Mouse (Mus musculus): ENCODE results near the gene Cmtr1.
"Not testable (repeated sequence)": the region's sequence is repeated elsewhere in the genome, so short reads cannot be mapped to it uniquely, and the experiment has no call there.

Gene Cmtr1

DNA sequence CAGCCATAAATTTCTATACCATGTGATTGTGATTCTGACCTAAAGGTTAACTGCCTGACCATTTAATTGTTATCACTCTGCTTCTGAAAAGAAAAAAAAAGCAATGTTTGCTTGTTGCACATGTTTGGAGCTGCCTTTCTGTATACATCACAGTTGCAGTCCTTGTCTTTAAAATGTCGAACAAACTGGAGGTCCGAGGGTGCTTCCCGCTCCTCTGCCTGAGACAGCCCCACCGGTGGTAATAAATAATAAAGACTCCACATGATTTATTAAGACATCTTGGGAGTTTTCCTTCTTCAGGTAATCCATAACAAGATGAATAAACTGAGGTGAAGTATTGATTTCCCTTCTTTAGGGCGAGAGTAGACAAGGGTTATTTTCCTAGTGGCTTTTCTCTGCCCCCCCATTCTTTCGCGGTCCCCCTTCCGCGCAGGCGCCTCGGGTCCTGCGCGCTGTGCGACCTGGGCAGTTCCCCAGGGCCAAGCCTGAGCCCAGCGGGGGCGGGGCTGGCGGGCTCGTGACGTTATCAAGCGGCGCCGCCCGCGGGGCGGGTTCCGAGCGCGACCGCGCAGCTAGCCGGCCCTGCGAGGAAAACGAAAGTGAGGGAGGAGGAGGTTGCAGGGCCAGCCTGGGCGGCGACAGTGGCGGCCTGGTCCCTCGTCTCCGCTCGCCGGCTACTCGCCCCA is at the start of gene Cmtr1:
Cmtr1 (plus strand) TSS at position 520 of the 686 bp plus-strand sequence.
- DNase-seq (ENCODE audit: extremely low spot score, low read depth, low spot score) = peak; percentile 73

DNA sequence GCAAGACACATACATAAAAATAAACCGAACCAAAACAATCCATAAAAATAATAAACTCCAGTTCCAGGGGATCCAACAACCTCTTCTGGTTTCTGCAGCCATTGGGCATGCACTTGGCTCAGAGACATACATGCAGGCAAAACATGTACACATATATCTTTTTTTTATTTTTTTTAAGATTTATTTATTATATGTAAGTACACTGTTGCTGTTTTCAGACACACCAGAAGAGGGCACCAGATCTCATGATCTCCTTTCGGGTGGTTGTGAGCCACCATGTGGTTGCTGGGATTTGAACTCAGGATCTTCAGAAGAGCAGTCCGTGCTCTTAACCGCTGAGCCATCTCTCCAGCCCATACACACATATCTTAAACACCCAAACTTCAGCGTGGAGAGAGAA is 46.9 kb upstream of the Cmtr1 start:
- not testable (repeated sequence) for DNase-seq (ENCODE audit: extremely low spot score, low read depth, low spot score)

DNA sequence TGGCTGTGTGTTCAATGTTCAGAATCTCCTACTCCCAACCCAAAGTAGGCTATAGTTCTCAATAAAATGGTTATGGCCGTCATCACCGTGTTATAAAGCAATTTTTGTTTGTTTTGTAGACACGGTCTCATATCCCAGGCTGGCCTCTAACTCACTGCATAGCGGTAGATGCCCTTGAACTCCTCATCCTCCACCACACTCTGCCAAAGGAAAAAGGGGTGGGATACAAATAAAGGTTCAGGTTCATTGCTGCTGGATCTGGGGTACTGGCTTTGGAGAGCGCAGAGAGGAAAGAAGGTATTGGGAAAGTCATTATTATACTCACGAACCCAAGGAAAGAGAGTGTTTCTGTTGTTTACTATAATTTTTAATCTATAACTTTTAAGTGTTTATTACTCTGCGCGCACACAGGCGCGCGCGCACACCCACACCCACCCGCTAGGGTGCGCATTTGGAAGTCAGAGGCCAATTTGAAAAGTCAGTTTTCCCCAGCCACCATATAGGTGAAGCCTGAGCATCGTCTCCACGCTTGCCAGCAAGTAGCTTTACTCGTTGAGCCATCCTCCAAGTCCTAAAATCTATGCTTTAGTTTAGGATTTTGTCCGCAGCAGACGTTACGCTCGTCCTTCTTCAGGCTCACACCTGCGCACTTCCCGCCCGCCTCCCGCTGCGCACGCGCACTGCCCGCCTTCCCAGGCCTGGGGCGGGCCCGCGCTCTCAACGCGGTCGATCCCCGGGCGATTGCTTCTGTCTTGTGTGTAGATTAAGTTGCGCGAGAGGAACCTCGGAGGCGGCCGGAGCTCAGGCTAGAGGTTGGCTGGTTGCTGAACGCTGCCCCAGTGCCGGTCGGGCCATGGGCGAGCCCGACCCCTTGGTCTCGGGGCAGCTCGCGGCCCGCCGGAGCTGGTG is 46.0 kb upstream of the Cmtr1 start, which contains the start of the genes Rnf8 and Gm28043:
Rnf8 (plus strand) TSS at position 676 of the 909 bp plus-strand sequence.
Gm28043 (plus strand) TSS at position 762 of the 909 bp plus-strand sequence.
- DNase-seq (ENCODE audit: extremely low spot score, low read depth, low spot score) = peak; percentile 92

DNA sequence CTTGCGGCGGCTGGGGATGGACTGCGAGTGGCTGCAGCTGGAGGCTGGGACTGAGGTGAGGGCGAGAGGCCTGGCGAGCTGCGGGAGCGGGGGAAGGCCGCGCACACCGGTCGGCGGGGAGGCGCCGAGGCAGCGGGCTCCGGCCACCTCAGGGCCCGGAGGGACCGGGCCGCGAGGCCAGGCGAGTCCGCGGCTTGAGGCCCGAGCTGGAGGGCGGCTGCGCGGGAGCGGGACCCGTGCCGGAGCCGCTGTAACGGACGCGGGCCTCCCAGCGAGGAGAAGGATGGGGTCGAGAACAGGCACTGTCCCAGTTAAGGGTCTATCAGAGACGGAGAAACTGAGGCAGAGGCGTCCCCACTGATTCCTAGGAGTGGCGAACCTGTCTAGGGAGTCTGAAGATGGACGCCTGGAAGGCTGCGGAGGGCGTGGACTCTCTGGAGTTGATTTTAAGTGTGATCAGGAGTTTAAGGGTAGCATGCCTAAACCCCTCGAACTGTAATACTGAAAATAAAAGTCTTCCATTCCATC is 45.3 kb upstream of the Cmtr1 start:
- no peak for DNase-seq (ENCODE audit: extremely low spot score, low read depth, low spot score)

DNA sequence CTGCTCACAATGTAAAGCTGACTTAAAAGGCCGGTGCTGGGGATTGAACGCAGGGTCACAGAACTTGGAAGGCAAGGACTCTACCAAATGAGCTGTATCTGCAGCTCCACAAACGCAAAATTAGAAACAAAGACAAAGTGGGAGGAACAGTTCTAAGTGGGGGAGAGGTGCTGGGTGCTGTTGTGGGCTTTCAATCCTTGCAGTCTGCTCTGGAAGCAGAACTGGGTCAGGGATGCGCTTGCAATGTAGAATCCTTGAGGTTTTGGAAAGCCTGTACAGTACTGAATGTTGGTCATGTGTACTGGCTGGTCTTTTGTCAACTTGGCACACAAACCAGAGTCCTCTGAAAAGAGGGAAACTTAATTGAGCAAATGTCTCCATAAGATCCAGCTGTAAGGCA is 44.8 kb upstream of the Cmtr1 start:
- DNase-seq (ENCODE audit: extremely low spot score, low read depth, low spot score) = no peak

DNA sequence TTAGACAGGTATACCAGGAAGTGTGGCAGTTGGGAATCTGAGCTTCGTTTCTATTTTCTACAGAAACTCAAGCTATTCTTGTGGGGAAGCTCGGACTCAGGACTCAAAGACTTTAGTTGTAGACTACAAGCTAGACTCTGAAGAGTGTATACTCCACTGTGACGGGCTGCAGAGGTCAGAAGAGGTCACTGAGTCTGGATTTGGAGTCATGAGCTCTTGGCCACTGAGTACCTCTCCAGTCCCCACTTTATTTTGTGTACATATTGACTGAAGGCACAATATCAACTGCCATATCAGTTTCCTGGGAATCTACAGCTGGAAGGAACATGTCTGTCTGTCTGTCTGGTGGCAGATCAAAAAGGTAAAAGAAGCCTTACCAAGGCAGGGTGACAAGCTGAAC is 41.2 kb upstream of the Cmtr1 start:
- DNase-seq (ENCODE audit: extremely low spot score, low read depth, low spot score) = no peak

DNA sequence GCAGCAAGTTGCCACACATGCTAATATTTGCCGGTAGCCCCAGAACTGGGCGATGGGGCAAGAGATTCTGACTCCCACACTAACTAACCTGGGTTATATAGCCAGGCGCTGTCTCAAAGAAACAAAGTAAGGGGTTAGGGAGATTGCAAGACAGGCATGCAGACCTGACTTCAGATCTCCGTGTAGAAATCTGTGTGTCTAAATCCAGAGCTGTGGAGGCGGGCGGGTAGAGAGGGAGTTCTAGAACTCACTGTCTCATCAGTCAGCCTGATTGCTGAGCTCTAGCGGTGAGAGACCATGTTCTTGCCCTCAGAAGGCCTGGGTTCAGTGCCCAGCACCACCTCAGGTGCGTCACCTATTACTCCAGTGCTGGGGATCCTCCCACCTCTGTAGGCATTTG is 36.9 kb upstream of the Cmtr1 start:
- no peak for DNase-seq (ENCODE audit: extremely low spot score, low read depth, low spot score)

DNA sequence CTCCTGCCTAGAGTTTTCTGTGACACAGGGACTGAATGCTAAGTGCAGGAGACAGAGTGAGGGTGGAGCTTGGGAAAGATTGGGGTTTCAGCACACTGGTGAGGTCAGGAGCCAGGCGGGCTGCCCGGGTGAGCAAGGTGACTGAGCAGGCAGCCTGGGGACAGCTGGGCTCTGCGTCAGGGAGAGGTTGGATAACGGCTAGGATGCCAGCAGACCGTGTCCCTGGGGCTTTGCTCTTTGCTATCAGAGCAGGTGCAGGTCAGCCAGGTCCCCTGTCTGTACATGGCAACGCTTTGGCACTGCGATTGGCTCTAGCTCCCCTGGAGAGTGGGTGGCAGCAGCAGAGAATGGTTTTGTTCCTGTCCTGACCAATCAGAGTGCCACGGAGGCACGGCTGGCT is 33.1 kb upstream of the Cmtr1 start:
- no peak for DNase-seq (ENCODE audit: extremely low spot score, low read depth, low spot score)

DNA sequence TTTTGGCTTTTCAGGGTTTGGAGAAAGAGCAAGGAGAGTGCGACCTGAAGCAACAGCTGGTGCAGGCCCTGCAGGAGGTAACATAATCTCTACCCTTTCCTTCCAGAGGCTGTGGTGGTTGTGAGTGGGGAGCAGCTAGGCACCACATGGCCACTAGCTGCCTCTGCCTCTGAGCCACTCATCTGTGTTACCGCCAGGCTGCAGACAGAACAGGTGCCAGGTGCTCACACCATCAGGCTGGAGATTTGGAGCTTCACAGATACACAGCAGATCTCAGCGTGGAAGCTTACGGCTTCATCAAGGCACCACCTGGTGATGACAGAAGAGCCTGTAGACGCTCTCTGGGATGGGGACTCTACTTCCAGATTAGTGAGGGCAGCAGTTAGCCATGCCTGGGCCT is 31.4 kb upstream of the Cmtr1 start:
- no peak for DNase-seq (ENCODE audit: extremely low spot score, low read depth, low spot score)

DNA sequence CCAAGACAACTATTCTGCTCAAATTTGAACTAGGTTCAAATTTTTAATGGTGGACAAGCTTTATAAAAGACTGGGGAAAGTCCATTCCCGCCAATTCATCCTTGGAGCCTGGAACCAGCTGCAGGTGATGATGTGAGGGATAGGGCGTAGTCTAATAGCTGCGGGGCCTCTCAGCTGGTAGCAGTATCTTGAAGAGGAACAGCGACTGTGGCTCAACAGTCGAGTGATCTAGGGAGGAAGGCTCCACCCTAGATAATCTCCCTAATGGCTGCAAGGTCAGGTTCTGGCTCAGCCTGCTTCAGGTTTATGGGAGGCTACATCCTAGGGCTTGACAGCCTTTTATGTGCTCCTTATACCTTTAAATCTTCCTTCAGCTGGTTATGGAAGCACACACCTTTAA is 30.8 kb upstream of the Cmtr1 start:
- no peak for DNase-seq (ENCODE audit: extremely low spot score, low read depth, low spot score)

DNA sequence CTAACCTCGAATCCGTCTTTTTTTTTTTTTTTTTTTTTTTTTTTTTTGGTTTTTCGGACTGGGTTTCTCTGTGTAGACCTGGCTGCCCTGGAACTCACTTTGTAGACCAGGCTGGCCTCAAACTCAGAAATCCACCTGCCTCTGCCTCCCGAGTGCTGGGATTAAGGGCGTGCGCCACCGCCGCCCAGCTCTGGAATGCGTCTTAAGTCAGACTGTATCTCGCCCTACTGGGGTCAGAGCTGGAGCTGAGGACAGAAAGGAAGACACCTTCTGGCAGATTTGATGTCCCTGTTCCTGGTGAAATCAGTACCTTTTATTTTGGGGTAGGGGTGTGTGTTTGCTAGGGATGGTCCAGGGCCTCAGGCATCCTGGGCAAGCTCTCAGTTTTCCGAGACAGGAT is 28.1 kb upstream of the Cmtr1 start:
- no peak for DNase-seq (ENCODE audit: extremely low spot score, low read depth, low spot score)

DNA sequence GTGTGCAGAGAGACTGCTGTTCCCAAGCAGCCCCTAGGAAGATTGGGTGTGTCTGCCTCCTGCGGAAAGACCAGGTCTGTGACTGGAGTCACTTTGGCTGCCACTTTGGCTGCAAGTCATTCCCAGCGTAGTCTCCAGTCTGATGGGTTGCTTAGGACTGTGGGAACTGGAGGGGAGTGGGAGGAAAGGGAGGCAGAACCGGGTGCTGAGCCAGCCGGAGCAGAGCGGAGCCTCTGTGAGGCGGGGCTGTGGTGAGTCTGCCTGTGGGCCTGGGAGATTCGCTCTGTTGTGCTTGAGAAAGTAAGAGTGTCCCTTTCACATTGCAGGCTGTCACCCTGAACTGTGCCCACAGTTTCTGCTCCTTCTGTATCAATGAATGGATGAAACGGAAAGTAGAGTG is 24.9 kb upstream of the Cmtr1 start:
- no peak for DNase-seq (ENCODE audit: extremely low spot score, low read depth, low spot score)

DNA sequence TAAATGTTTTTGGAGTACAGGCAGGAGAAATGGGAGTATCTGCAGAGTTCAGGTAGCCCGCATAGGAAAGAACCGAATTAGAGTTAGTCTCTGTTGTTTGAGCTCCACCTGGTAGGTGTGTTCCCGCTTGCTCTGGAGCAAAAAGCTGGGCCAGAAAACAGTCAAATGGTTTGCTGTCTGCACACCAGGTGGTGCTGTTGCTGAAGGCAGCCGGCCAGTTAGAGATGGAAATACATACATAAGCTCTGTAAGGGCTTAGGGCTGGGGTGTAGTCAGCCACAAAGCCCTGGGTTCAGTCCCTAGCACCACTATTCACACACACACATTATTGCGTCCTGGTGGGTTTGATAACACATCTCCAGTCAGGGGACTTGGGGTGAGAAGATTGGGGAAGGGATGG is 24.3 kb upstream of the Cmtr1 start:
- no peak for DNase-seq (ENCODE audit: extremely low spot score, low read depth, low spot score)

DNA sequence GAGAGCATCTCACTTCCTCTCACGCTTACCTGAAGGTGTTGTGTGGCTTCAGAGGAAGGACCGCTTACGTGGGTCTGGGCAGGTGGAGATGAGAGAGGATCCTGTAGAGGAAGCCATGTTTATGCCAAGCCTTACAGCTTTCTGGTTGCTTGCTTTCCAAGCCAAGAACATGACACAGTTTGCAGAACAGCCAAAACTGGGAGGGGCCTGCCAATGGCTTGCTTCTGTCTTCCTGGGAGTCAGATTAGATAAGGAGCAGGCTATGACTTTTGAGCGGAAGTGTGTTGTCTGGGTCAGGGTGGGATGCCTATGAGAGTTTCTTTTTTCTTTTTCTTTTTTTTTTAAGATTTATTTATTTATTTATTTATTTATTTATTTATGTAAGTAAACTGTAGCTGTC is 23.0 kb upstream of the Cmtr1 start:
- DNase-seq (ENCODE audit: extremely low spot score, low read depth, low spot score) = no peak

DNA sequence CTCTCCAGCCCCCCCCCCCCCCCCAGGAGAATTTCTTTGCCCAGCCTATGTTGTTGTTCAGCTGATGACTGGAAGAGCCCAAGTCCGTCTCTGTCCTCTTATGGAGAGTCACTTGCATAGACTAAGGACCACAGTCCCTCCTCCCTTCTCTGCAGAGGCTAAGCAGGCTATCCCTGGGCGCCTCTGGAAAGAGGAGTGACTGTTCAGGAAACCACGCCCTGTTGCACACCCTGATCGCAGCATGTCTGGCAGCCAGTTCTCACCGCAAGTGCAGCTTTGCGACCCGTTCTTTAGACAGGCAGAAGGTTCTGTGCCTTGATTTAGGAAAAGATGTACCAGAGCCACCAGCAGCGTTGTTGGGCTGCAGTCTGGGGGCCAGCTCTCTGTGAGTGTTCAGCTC is 22.5 kb upstream of the Cmtr1 start:
- no peak for DNase-seq (ENCODE audit: extremely low spot score, low read depth, low spot score)

DNA sequence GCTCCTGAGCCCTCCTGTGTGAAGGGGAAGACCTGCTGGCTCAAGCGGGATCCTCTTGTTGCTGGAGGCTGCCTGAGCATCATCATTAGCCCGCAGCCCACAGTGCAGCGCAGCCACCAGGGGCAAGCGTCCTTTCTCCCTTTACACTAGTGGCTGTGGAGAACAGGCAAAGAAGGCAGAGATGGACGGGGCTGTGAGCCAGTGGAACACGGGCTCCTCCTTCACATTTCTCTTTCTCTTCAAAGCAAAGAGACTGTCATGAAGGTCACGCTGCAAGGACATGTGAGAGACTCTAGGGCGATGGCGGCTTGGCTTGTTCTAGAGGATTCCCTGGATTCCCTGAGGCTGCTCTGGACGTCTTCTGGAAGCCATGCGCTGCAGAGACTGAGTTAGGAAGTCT is 19.4 kb upstream of the Cmtr1 start:
- DNase-seq (ENCODE audit: extremely low spot score, low read depth, low spot score) = no peak

DNA sequence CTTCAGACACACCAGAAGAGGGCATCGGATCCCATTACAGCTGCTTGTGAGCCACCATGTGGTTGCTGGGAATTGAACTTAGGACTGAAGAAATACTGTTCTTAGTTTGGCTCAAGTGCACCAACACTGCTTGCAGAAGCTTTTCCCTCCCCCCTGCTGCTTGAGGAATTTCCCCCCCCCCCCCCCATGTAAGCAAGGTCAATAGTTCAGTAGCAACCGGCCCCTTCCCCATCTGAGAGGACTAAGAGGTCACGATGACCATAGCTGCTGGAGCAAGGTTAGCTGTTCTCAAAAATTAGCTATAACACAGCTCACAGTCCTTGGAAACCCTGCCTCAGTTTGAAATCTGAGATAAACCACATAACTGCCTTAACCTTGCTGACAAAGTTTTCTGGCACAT is 18.2 kb upstream of the Cmtr1 start:
- DNase-seq (ENCODE audit: extremely low spot score, low read depth, low spot score) = no peak

DNA sequence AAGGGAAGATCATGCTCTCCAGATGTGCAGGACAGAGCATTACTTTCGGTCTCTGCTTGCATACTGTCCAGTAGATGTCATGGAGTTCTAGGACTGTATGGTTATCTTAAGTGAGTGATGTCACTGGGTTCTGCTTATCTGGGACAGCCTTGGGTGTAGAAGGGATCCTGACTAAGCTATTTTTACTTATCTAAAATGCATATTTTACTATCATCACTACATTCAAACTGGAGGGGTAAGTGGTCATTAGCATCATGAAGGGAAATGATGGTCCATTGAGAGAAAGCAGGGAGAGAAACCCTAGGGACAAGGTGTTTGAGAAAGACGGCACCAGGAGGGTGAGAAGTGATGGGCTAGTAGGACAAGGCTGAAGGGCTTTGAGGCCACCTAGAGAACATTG is 2.1 kb upstream of the Cmtr1 start:
- DNase-seq (ENCODE audit: extremely low spot score, low read depth, low spot score) = no peak

DNA sequence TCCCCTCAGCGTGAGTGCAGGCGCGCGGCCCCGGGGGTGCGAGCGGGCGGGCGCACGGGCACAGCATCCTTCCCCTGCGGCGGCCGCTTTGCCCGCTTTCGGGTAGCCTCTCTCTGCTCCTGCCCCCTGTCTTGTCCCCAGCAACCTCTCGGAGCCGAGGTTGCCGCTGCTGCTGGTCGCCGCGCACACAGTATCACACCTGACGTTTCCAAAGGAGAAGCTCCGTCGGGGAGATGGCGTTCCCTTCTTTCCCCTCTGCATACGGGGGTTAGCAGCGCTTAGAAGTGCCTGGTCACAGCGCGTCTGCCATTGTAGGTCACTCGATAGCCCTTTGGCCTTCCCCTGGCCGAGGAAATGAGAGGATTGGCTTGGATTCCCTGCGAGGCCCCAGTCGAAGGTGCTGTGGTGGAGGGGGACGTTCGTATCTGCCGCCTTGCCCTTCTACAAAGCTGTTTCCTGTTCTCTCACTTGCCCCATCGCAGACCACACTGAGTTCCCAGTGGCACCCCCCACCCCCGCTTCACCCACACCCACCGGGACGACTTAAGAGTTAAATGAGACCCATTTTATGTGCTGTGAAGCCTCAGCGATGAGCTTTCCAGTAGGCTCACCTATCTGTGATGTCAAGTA is 482 bp downstream of the Cmtr1 start:
- no peak for DNase-seq (ENCODE audit: extremely low spot score, low read depth, low spot score)

DNA sequence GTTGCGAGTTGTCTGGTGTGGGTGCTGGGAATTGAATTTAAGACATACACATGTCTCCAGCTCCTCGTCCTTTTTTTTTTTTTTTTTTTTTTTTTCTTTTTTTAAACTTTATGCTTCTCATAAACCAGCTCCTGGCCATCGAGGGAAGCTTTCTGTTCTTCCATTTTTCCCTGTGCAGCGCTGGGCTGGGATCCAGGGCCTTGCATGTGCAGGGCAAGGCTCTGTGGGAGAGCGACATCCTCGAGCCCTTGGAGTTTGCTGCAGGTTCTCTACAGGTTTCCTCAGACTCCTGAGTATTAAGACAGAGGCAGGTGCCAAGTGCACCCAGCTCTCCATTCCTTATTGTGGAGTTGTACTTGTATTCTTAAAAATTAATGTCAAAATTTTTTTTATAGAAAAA is 1.8 kb downstream of the Cmtr1 start:
- DNase-seq (ENCODE audit: extremely low spot score, low read depth, low spot score) = no peak
